Mouse (Mus musculus) sigmoid colon, adult 10 weeks (tissue): ENCODE results near the gene Efcab10. TPM values are rescaled to one million over a fixed set of nuclear protein-coding genes. Genes with fewer than 3 reads are reported as not detected.

Source experiments
- polyA plus RNA-seq: library from polyadenylated mRNA; stranded (reverse); fragments of 350-450 nt; fragmentation: Illumina TruSeq; extraction: RNeasy Lipid Tissue Mini Kit (QIAGEN cat#74804); gene quantifications from one replicate; pipeline ENCODE4 v1.2.3, GENCODE M21; 2014; ENCODE audit warnings: low read depth, low replicate concordance

The Efcab10 gene
- polyA plus RNA-seq, result not detected

DNA sequence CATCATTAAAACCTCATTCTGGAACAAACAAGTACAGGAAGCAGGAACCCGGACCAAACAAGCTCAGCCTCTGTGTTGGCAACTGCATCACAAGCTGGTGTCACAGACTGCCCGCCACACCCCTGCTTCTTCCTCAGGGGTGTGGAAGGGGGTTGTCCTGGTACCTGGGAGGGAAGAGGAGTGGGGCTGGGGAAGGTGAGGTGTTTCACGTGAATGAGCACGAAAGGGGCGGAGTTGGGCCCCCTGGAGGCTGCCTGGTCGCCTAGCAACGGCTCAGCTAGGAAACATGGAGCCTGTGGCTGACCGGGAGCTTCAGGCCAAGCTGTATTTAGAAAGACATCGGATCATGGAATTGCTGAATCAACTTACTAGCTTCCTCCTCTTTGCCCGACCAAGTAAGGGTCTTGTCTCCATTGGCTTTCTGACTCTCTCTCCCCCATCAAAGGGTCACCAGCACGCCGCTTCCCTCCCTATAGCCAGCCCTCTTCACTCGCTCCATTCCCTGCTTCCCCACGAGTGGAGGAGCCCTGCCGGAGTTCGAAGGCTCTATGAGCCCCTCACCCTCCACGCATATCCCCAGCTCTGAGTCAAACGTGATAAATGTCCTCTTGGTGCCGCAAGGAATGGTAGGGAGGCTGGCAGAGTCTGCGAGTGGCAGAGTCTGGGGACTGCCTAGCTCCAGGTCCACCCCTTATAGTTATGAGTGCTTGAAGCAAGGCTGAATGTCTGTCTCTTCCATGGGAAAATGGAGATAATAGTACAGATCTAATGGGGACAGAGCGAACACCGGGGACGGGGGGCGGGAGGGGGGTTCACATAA is at the start of gene Efcab10:
Gene Efcab10 (plus strand): TSS at position 51 of the 820 bp plus-strand sequence.

DNA sequence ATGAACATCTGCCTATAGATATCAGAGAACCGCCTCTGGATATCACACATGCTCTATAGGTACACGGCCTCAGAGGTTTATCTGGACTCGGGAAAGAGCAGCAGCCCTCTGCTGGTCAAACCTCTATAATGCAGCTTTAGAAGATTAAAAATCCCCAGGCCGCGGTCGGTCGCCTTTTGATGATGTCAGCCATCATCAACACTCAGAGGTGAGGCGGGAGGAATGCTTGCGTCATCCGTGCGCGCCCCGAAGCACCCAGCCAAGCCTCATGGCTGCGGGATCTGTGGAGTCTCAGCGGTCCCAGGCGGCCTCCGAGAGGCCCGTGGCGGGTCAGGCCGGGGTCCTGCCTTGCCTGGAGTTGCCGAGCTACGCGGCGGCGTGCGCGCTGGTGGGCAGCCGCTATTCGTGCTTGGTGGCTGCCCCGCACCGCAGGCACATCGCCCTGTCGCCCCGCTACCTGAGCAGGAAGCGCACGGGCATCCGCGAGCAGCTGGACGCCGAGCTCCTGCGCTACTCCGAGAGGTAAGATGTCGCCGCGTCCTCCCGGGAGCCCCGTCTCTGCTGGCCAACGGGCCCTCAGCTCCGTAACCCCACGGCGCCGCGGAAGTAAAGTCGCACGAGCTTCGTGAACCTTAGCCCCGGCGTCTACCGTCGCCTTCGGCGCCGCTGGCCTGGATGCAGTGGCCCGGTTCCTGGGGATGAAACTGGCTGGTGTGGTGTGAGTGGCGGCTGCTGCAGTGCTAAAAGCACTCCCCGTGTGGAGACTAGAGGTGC is 34.9 kb downstream of the Efcab10 start, which contains the start of gene Twistnb:
Gene Twistnb (plus strand): TSS at position 249 of the 774 bp plus-strand sequence.

Other genes starting within 250 kb of the Efcab10 start
- gene Atxn7l1, start 247.2 kb upstream of the Efcab10 start, polyA plus RNA-seq, result 25.9 TPM
- gene Twistnb, start 34.8 kb downstream of the Efcab10 start, polyA plus RNA-seq, result 36.6 TPM